Mouse (Mus musculus): ENCODE results near the gene Uhmk1.

DNA sequence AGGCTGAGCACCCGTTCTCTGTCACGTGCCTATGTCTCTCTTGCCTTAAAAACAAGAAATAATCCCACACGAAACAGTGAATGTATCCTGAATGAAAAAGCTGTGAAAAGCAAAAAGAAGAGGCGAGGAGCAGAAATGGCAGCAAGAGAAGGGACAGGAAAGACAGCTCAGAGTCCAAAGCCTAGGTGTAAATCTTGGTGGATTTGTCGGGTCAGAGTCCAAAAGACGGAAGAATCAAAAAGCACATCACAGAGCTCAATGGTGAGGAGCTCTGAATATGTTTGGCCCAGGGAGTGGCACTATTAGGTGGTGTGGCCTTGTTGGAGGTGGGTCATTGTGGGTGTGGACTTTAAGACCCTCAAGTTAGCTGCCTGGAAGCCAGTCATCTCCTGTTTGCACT lies 8.8 kb downstream of the Uhmk1 start:
- TF ChIP-seq E2F4 (IDR thresholded peaks at IDR 0.05; ENCODE audit: insufficient read depth) (no peak), POLR2A (IDR thresholded peaks at IDR 0.05; ENCODE audit: insufficient read length, low read depth) (no peak), MYOD1 (IDR thresholded peaks at IDR 0.05; ENCODE audit: control insufficient read depth in 1 of 3, insufficient read length in 2 of 3, low read depth in 2 of 3) (no peak), SRF (IDR thresholded peaks at IDR 0.05; ENCODE audit: control insufficient read depth, insufficient read length, low read depth) (no peak)
